ENCODE assay signal across 8 mouse cellular contexts in genomic region chr14:57684579-57684978, GRCm38 (mm10). TPM values are rescaled to one million over a fixed set of nuclear protein-coding genes. Genes with fewer than 3 reads are reported as not detected.
DNase-seq lines count a peak whose midpoint lies in the region; ATAC-seq lines count a peak whose summit lies in the region.

No protein-coding gene starts in this region.

- no peaks in the 10 kb centered on the region for H3K9me3 ChIP-seq in liver, embryonic 16.5 days (replicated peaks; ENCODE audit: control insufficient read depth, low read length)

- no peak overlapping the region for H3K4me2 ChIP-seq in liver, embryonic 16.5 days (ENCODE audit: low read depth, low read length)

- H3K4me3 ChIP-seq in liver, embryonic 16.5 days (ENCODE audit: low read depth, low read length) = no peak overlapping the region

- DNase-seq in gastrocnemius, adult 18-20 months (ENCODE audit: low spot score) = peak; percentile 74
- DNase-seq in gastrocnemius, postnatal 14 days = no peak
- DNase-seq in urinary bladder, postnatal 25 days (ENCODE audit: low spot score) = peak; percentile 66
- no peak for DNase-seq in urinary bladder, postnatal 10 days (ENCODE audit: low spot score)
- DNase-seq in embryo, embryonic 10.5 days (ENCODE audit: low spot score) = peak; percentile 75
- peak; percentile 82 for DNase-seq in induced T-regulatory cell, adult 2 months (ENCODE audit: low read depth)
- DNase-seq in spleen, adult 12 weeks (ENCODE audit: low spot score) = peak; percentile 58

- H3K27me3 ChIP-seq in liver, embryonic 16.5 days (ENCODE audit: control insufficient read depth, insufficient read depth, low read depth, low read length) = no peaks in the 10 kb centered on the region

- no peak overlapping the region for H3K9ac ChIP-seq in liver, embryonic 16.5 days (ENCODE audit: low read depth, low read length)

- WGBS in liver, embryonic 16.5 days (ENCODE audit: insufficient replicate concordance) = 2% methylated on average over 1 of the region's 1 CpGs

- H3K27ac ChIP-seq in liver, embryonic 16.5 days (ENCODE audit: low read length) = no peak overlapping the region

- intact Hi-C loops in gastrocnemius, postnatal 14 days (cut with DNase I; ENCODE audit: low total_unique reads) = loop anchor here (5.0 kb wide), 1 partner anchor 228 kb away; no protein-coding TSS in a partner anchor

- no peaks in the 10 kb centered on the region for H3K4me1 ChIP-seq in liver, embryonic 16.5 days (ENCODE audit: control insufficient read depth, low read depth, low read length)

- H3K36me3 ChIP-seq in liver, embryonic 16.5 days (ENCODE audit: control insufficient read depth, insufficient read depth) = 0 out of 2 replicates have a peak, but pooled peaks cover 2% of the 10 kb centered on the region

- ATAC-seq in liver, embryonic 16.5 days (ENCODE audit: low read depth) = peak; percentile 54

RNA-seq across cellular contexts. Expression of gene Xpo4, which starts 19.3 kb away (rescaled TPM):
- total RNA-seq in gastrocnemius, adult 18-20 months (2021) = 10 to 100 TPM; 10.1 to 10.9 TPM
- total RNA-seq in gastrocnemius, postnatal 14 days (2021) = 10 to 100 TPM in 1 of 2 experiments, 1 to 10 TPM in 1; 8.6 to 12.1 TPM
- 9.7 and 10.9 TPM in 2 replicates for polyA plus RNA-seq in liver, embryonic 16.5 days (2015; fragmentation: Nextera tagmentation; extraction: Ambion mirVana)

Comparison
In these comparisons a context has a peak if more than half of its experiments do, and no peak if none do; other contexts are left out.
1. DNase-seq: peak in gastrocnemius, adult 18-20 months (single experiment), urinary bladder, postnatal 25 days (single experiment), embryo, embryonic 10.5 days (single experiment), induced T-regulatory cell, adult 2 months (single experiment) and spleen, adult 12 weeks (single experiment); none in gastrocnemius, postnatal 14 days (single experiment) and urinary bladder, postnatal 10 days (single experiment).